8 mouse cellular contexts compared by ENCODE assay signal in genomic region chr13:100015937-100016336, GRCm38 (mm10). TPM values are rescaled to one million over a fixed set of nuclear protein-coding genes. Genes with fewer than 3 reads are reported as not detected.
A peak's percentile ranks its signal among the peaks of the same experiment; 100 is the strongest.
DNase-seq lines count a peak whose midpoint lies in the region; ATAC-seq and TF ChIP-seq lines count a peak whose summit lies in the region.

No protein-coding gene starts in this region.

- peak in 1 of 2 experiments; percentile 18 for DNase-seq in cerebellum, adult 2 months
- no peak for DNase-seq in cerebellum, adult 11-12 months
- DNase-seq in right cerebral cortex, adult 18-20 months, result no peak
- DNase-seq in cerebellum, postnatal 25 days, result no peak

- H3K27me3 ChIP-seq in cerebellum, adult 2 months (ENCODE audit: control insufficient read depth, insufficient read depth, low read length), result no peaks in the 10 kb centered on the region
- H3K27me3 ChIP-seq in C2C12 (ENCODE audit: control insufficient read depth, insufficient read depth, insufficient read length), result no peaks in the 10 kb centered on the region
- no peaks in the 10 kb centered on the region for H3K27me3 ChIP-seq in limb, embryonic 15.5 days
- no peaks in the 10 kb centered on the region for H3K27me3 ChIP-seq in stomach, embryonic 16.5 days (ENCODE audit: control insufficient read depth, insufficient read depth, low read length)

- H3K9me3 ChIP-seq in limb, embryonic 15.5 days, result no peaks in the 10 kb centered on the region
- no peaks in the 10 kb centered on the region for H3K9me3 ChIP-seq in stomach, embryonic 16.5 days (replicated peaks; ENCODE audit: control insufficient read depth, low read length)

- H3K36me3 ChIP-seq in C2C12 (ENCODE audit: control insufficient read depth, insufficient read depth), result peaks cover 23% of the 10 kb centered on the region
- H3K36me3 ChIP-seq in limb, embryonic 15.5 days, result peaks cover 10% of the 10 kb centered on the region
- H3K36me3 ChIP-seq in stomach, embryonic 16.5 days (ENCODE audit: control insufficient read depth, insufficient read depth, low read length), result no peaks in the 10 kb centered on the region

- H3K4me2 ChIP-seq in limb, embryonic 15.5 days, result peak overlapping the region; percentile 78
- peak overlapping the region; percentile 65 for H3K4me2 ChIP-seq in stomach, embryonic 16.5 days (ENCODE audit: low read depth, low read length)

- 2% methylated on average over 8 of the region's 8 CpGs for WGBS in cerebellum, adult 2 months
- WGBS in limb, embryonic 15.5 days, result 5% methylated on average over 8 of the region's 8 CpGs
- WGBS in stomach, embryonic 16.5 days, result 10% methylated on average over 8 of the region's 8 CpGs

- no peak for TF ChIP-seq CTCF in cerebellum, adult 2 months (IDR thresholded peaks at IDR 0.05; ENCODE audit: borderline replicate concordance, insufficient read depth, low read depth, low read length)
- no peak for TF ChIP-seq CTCF in C2C12 (IDR thresholded peaks at IDR 0.05; ENCODE audit: control insufficient read depth, insufficient read depth, insufficient read length)

- no peak overlapping the region for H3K27ac ChIP-seq in cerebellum, adult 2 months (ENCODE audit: insufficient read depth, low read length)
- H3K27ac ChIP-seq in limb, embryonic 15.5 days, result peak overlapping the region; percentile 64
- peak overlapping the region; percentile 28; the same call in 1 of the 2 replicates for H3K27ac ChIP-seq in stomach, embryonic 16.5 days (ENCODE audit: low read length)

- 0 out of 2 replicates have a peak, but pooled peaks have one; percentile 8 for ATAC-seq in erythroid progenitor cell, adult 5-6 weeks (replicated peaks; ENCODE audit: low FRiP score, poor library complexity, severe bottlenecking)
- 0 out of 2 replicates have a peak, but pooled peaks have one; percentile 12 for ATAC-seq in limb, embryonic 15.5 days (ENCODE audit: insufficient number of reproducible peaks, low FRiP score, low TSS enrichment, low read depth)
- no peak for ATAC-seq in stomach, embryonic 16.5 days (ENCODE audit: insufficient read depth, low FRiP score)

- peaks cover 8% of the 10 kb centered on the region for H3K4me1 ChIP-seq in cerebellum, adult 2 months (ENCODE audit: control insufficient read depth, insufficient read depth, low read length)
- H3K4me1 ChIP-seq in limb, embryonic 15.5 days, result peaks cover 16% of the 10 kb centered on the region
- H3K4me1 ChIP-seq in stomach, embryonic 16.5 days (ENCODE audit: control insufficient read depth, insufficient read depth, low read length), result peaks cover 11% of the 10 kb centered on the region

- peak overlapping the region; percentile 82 for H3K4me3 ChIP-seq in cerebellum, adult 2 months (replicated peaks; ENCODE audit: insufficient read depth, low read depth, low read length)
- H3K4me3 ChIP-seq in C2C12 (ENCODE audit: insufficient read depth, poor library complexity, severe bottlenecking), result no peak overlapping the region
- H3K4me3 ChIP-seq in limb, embryonic 15.5 days, result peak overlapping the region; percentile 83
- H3K4me3 ChIP-seq in stomach, embryonic 16.5 days (replicated peaks; ENCODE audit: low read length), result peak overlapping the region; percentile 73

- no peaks in the 10 kb centered on the region for H3K79me2 ChIP-seq in C2C12 (ENCODE audit: control insufficient read depth, insufficient read depth)

- TF ChIP-seq POLR2A in cerebellum, adult 2 months (IDR thresholded peaks at IDR 0.05; ENCODE audit: borderline replicate concordance, insufficient read depth, low read length), result no peak

- peak overlapping the region; percentile 21 for H3ac ChIP-seq in C2C12 (ENCODE audit: control insufficient read depth, insufficient read length, low read depth)

- peak overlapping the region; percentile 76 for H3K9ac ChIP-seq in limb, embryonic 15.5 days
- peak overlapping the region; percentile 62 for H3K9ac ChIP-seq in stomach, embryonic 16.5 days (ENCODE audit: low read length)

- no peaks in the 10 kb centered on the region for H3K79me3 ChIP-seq in C2C12 (ENCODE audit: low read depth)

TF ChIP-seq in C2C12, 6 proteins besides CTCF, POLR2A, EP300 and RAD21:
- no peak for TF ChIP-seq FOSL1 (IDR thresholded peaks at IDR 0.05; ENCODE audit: insufficient read depth, low read length, poor library complexity, severe bottlenecking)
- no peak for TF ChIP-seq CEBPB (IDR thresholded peaks at IDR 0.05; ENCODE audit: low read depth)
- no peak for TF ChIP-seq MAX (IDR thresholded peaks at IDR 0.05)
- TF ChIP-seq MYOD1 (IDR thresholded peaks at IDR 0.05; ENCODE audit: control insufficient read depth, insufficient read length, low read depth), result no peak
- no peak for TF ChIP-seq MYOG (IDR thresholded peaks at IDR 0.05; ENCODE audit: control insufficient read depth, extremely low read depth, insufficient read length)
- no peak for TF ChIP-seq USF1 (IDR thresholded peaks at IDR 0.05; ENCODE audit: low read depth)

RNA-seq across cellular contexts. Expression of gene Mccc2, which starts 0.5 kb away (rescaled TPM):
- 27.2 and 30.2 TPM in 2 replicates for polyA plus RNA-seq in cerebellum, adult 2 months (2012; rRNA removed)
- 7.8 TPM for polyA plus RNA-seq in C2C12 (2012; fragmentation: generic; extraction: Trizol)
- 10.9 TPM in 1 of 2 replicates, not detected in the other for total RNA-seq in erythroid progenitor cell, adult 5-6 weeks (2015; ENCODE audit: low replicate concordance)
- total RNA-seq in erythroid progenitor cell, adult 5-6 weeks (2017; ENCODE audit: low replicate concordance), result 0.77 and 3.0 TPM in 2 replicates
- polyA plus RNA-seq in limb, embryonic 15.5 days (2015; fragmentation: Nextera tagmentation; extraction: Ambion mirVana), result 37.6 and 41.9 TPM in 2 replicates
- 49.1 and 50.2 TPM in 2 replicates for polyA plus RNA-seq in stomach, embryonic 16.5 days (2015; fragmentation: Nextera tagmentation; extraction: Ambion mirVana)
